Mouse (Mus musculus) urinary bladder, postnatal 25 days (tissue): Measurements from ENCODE around the gene Atp5mpl.
A peak's percentile ranks its signal among the peaks of the same experiment; 100 is the strongest.

Experiments used
- DNase-seq: peaks from one replicate; pipeline ENCODE4 v3.0.0; 2022; ENCODE audit warnings: low spot score

The Atp5mpl gene

GRCm38 (mm10) chr12:111966683-111967173, at the start of gene Atp5mpl:
Gene Atp5mpl (minus strand): TSS chr12:111966977.
- peak; percentile 99 for DNase-seq

GRCm38 (mm10) chr12:112016346-112016745, 49.6 kb upstream of the Atp5mpl start:
- DNase-seq, result no peak

- DNase-seq, result no peak
Observed at GRCm38 (mm10) chr12:112013271-112013801, 46.6 kb upstream of the Atp5mpl start.

DNA sequence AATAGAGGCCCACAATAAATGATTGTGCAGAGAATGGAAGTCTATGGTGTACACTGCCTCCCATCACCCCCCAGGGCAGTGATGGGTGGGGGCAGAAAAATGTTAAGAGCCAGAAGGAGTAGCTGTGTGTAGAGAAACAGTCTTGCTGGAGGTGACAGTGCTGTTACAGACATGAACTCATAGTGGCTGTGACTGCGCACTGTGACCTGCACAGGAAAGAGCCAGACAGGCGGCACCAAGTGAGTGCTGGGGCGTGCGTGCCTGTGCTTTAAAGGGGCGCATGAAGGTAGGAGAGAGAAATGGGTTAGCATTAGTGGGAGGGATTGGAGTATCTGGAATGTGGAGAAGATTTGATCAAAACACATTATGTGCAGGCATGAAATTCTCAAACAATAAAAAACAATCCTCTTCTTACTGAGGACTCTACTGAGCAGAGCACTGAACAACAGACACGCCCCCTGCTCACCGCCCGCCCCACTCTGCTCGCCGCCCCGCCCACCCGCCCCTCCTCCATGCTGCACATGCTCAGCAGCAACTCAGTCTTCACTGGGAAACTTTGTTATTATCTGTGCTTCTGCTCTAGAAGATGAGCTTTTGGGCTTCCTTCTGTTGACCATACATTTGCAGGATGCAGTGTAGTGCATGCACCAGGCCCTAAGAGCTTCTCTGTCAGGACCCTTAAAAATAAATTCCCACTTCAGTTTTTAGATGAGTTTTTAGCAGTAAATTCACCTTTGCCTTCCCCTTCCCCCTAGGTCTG, 45.9 kb upstream of the Atp5mpl start:
- DNase-seq, result no peak

DNA sequence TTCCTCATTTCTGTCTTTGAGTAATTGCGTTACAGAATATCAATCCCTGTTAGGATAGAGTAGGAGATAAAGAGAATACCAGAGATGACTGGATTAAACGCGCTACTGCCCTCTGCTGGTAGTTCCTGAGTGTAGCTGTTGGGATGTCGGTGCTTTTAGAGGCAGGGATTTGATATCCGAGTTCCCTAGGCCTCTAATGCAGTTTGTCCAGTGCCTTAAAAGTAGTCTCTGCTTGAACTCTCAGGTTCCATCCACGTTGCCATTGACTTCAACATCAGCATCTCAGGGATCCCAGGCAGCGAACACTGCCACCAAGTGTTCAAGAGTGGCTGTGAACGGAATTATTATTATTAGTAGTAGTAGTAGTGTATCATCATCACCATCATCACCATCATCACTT, 34.4 kb upstream of the Atp5mpl start:
- peak; percentile 67 for DNase-seq

GRCm38 (mm10) chr12:111999735-112000134, 33.0 kb upstream of the Atp5mpl start:
- DNase-seq, result no peak

DNA sequence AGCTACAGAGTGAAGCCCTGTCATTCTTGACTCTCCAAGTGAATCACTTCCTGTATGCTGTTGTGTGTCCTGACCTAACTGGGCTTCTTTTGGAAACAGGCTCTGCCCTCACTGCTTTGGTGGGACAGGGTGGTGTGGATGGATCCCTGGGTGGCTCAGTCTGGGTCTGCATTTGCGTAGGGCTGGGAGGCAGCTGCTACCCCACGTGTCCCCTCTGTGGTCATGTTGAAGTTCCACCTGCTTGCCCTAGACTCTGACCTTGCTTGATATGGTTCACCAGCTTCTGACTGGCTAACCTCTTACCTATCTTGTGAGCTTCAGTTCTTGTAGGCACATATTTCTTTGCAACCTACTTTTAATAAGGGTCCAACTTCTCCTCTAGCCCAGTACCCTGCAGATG, 28.4 kb upstream of the Atp5mpl start:
- no peak for DNase-seq

DNA sequence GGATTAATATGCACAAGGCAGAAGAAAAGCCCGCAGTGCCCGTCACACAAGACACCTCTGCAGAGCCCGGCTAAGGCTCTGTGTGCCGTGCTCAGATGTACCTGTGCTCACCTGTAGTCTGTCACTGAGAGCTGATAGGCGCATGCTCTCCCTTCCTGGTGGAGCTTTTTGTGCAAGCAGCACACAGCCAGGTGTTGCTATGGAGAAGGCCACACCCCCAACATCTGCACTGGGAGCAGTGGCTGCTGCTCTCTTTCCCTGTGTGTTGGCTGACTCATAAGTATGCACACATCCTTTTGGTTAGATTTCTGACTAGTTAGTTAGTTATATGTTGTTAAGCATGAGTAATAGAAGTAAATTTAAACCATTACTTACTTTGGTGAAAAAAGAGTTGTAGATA, 25.8 kb upstream of the Atp5mpl start:
- DNase-seq, result no peak

- no peak for DNase-seq
Observed at GRCm38 (mm10) chr12:111986756-111987155, 20.0 kb upstream of the Atp5mpl start.

DNA sequence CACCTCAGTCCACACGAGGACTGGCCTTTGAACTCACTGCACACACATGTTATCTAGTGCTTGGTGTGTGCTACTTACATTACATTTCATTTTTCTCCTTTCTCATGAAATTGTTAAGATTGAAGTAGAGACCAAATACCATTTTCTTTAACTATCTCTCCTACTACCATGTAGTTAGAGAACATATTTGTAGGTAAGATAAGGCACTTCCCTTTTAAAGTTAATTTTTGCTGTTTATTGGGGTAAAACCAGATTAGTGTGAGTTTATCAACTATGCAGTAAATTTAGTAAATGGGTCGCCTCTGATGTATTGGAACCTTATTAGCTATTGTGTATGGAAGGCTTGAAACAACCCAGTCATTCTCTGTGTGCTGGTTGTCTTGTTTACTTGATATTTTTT, 16.4 kb upstream of the Atp5mpl start:
- no peak for DNase-seq

GRCm38 (mm10) chr12:111981831-111982230, 15.1 kb upstream of the Atp5mpl start:
- no peak for DNase-seq

- DNase-seq, result no peak
Observed at GRCm38 (mm10) chr12:111980887-111981367, 14.2 kb upstream of the Atp5mpl start, which contains the start of gene Rd3l. Gene Rd3l (minus strand): TSS chr12:111981317.

GRCm38 (mm10) chr12:111978274-111978673, 11.5 kb upstream of the Atp5mpl start:
- no peak for DNase-seq

GRCm38 (mm10) chr12:111977138-111977537, 10.4 kb upstream of the Atp5mpl start:
- DNase-seq, result no peak

DNA sequence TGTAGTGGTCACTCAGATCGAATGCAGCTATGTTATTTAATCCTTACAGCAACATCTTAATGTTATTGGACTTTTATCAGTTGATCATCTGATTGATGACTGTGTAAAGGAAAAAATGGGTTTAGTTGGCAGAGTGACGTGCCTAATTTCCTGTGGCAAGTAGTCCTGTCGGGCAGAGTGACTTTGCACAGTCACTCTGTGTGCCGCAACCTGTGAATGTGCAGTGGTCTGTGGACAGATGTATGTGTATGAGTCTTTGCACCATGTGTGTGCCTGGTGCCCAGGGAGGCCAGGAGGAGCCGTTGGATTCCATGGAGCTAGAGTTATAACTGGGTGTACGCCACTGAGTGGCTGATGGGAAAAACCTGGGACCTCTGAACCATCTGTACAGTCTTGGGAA, 7.8 kb upstream of the Atp5mpl start:
- DNase-seq, result no peak

GRCm38 (mm10) chr12:111972504-111972903, 5.7 kb upstream of the Atp5mpl start:
- DNase-seq, result no peak

GRCm38 (mm10) chr12:111971231-111971686, 4.5 kb upstream of the Atp5mpl start, which contains the start of gene Tdrd9:
Gene Tdrd9 (plus strand): TSS chr12:111971559.
- DNase-seq, result no peak

- no peak for DNase-seq
Observed at GRCm38 (mm10) chr12:111970085-111970484, 3.3 kb upstream of the Atp5mpl start.

DNA sequence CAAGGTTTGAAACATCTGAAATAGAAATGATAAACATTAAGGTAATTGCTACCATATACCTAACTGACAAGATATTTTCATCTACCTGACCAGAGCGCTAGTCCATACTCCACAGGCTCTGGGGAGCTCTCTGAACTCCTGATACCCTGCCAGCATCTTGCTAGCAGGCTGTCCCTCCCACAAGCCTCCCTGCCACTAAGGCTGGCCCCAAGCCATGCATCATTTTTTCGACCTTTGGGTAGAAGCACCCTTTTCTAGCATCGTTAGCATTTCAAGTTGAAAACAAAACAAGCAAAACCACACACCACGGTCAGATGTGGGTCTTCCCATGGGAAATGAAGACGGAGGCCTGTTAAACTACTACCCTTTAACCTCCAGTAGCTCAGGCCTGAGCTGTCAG, 3.4 kb downstream of the Atp5mpl start:
- no peak for DNase-seq

DNA sequence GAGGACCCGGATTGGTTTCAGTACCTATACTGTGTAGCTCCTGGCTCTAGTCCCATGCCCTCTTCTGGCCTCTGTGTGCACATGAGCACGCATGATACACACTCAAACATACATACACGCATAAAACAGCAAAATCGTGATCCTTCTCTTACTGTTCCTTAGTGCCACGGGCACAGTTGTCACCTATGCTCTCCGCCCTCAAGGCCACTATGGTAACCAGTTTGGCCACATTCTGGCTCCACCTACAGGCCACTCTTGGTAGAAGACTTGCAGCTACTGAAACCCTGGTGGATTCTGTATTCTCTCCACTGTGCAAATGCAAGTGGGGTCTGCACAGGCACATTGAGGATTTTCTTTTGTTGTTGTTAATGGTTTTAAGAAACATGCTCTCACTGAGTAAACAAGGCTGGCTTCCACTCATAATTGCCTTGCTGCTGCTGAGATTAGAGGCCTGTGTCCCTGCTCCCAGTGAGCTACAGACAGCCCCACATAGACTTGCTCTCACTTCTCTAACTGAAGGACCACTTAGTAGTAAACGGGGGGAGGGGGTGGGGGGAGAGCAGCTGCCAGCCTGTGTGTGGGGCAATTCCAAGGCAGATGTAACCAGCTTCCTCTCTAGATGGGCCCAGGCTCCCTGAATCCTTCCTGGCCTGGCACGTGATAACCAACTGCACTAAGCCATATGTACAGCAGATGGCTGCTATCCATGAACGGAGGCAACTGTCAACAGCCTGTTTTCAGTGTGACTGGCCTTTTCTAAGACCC, 8.5 kb downstream of the Atp5mpl start:
- DNase-seq, result peak; percentile 70

- DNase-seq, result no peak
Observed at GRCm38 (mm10) chr12:111956173-111956572, 10.6 kb downstream of the Atp5mpl start.

DNA sequence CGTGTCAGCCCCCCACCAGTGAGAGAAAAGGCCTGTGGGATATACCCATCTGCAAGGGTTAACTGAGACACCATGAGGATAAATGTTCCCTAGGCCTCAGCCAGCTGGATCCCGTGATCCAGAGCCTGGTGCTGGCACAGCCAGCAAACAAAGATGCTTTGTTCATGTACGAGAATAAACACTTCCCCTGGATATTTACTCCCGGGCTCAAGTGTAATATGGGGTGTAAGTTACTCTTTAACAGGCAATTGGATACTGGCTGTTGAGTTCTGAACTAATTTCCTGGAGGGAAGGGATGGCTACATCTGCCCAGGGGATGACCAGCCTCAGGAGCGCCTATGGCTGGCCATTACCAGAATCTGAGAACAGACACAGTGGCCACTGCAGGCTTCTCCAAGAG, 15.1 kb downstream of the Atp5mpl start:
- DNase-seq, result no peak

- DNase-seq, result no peak
Observed at GRCm38 (mm10) chr12:111950486-111950885, 16.3 kb downstream of the Atp5mpl start.
